Mouse (Mus musculus) CH12F3 (cell line): ENCODE data around the gene Zkscan6.

Experiments used
- in situ Hi-C: fragments of 300-500 bp; cut with MboI; formaldehyde crosslinking; loops from 2 replicates; pipeline ENCODE4 v1.14.3; 2020; ENCODE audit warnings: low sequenced_read_pairs

The Zkscan6 gene

DNA sequence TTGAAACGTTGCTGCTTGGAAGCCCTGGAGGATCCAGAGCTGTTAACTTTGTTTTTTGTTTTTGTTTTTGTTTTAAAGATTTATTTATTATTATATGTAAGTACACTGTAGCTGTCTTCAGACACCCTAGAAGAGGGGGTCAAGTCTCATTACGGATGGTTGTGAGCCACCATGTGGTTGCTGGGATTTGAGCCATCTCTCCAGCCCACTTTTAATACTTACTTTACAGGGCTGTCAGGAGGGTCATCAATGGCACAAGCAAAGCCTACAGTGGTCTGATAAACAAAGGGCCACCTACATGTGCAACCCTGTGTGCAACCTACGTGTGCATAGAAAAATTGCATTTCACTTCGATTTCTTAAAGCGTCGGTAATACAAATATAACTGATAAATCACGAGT, 626 bp downstream of the Zkscan6 start:
- in situ Hi-C loops: no loop called here

DNA sequence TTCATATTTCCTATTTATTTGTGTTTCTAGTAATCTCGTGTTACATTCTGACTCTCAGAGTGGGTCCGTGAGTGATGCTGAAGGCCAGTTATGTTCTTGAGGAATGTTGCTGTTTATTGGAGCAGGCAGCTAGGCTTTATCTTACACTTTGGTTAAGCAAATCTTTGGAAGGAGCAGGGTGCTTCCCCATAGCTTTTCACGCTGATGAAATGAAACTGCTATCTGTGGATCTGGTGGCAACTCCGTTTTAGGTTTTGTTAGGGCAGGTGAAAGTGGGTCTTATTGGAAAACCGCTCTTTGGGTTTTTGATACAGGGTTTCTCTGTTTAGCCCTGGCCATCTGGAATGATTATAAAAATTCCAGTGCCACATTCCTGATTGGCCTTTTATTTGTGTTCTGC, 5.1 kb downstream of the Zkscan6 start:
- in situ Hi-C loops: no loop called here

DNA sequence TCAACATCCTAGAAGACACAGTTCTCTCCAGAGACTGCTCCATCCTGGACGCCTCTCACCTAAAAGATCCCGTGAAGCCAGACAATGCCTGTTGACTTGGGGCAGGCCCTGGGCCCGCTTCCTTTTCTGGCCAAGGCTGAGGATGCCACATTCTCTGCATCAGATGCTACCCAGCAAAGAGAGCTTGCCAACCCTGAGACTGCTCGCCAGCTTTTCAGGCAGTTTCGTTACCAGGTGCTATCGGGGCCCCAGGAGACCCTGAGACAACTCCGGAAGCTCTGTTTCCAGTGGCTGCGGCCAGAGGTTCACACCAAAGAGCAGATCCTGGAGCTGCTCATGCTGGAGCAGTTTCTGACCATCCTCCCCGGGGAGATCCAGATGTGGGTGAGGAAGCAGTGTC, 7.4 kb downstream of the Zkscan6 start:
- in situ Hi-C loops: no loop called here

DNA sequence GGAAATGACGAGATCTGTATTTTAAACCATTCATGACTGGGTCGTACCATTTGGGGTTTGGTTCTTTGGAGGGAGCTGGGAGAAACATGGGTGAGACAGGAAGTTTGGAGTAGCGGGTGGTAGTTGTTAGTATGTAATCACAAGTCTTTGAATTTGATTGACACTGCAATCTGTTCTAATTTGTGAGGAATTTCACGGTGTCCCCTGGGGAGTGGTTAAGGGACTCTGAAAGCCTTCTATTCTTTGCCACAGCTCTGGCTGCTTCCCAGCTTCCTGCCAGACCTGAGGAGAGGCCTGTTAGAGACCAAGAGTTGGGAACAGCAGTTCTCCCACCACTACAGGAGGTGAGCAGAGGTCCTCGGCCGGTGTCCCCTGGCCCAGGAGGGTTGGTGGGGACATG, 9.3 kb downstream of the Zkscan6 start:
- in situ Hi-C loops: no loop called here

DNA sequence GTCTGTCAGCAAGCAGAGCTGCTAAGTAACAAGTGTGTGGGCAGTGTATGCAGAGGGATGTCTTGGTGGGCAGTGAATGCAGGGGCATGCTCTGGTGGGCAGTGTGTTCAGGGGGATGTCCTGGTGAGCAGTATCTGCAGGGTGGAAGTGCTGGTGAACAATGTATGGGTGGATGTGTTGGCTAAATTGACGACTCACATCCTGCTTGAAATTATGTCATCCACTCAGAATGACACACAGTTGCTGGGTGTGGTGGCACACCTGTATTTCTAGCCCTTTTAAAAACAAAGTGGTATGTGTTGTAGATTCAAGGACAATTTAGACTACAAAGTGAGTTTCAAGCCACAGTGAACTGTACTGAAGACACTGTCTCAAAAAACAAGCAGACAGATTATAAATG, 11.2 kb downstream of the Zkscan6 start:
- in situ Hi-C loops: no loop called here

DNA sequence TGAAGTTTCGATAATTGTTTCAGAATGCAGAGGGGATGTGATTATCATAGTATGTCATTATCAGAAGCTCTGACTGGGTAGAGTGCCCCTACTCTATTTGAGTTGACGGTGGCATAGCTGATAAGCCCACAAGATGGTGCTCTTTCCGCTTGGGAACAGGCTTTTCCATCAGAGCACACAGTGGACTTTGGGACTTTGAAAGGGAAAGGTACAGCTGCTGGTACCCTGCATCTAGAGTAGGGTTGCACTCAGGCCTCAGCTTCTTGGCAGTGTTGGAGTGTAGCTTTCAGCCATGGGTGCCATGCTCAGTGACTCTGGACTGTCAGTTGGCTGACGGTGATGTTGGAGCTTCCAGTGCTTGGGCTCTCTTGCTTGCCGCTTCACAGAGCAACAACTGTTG, 13.3 kb downstream of the Zkscan6 start:
- in situ Hi-C loops: no loop called here

DNA sequence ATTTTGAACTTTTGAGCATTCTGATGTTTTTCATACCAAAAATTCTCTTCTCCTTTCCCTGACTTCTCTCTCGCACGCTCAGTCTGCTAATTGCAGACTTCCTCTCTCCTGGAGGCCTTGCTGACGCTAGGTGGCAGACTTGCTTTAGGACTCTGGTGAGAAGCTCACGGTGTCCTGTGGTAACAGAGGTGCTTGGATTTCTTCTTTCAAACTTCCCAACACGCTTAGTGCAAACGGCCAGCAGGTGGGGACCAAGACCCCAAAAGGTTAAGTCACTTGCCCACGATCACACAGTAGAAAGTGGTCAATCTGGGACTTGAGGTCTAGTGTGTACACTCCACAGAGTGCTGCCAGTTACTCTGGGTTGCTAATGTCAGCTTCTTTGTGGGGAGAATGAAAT, 13.9 kb downstream of the Zkscan6 start:
- in situ Hi-C loops: no loop called here

DNA sequence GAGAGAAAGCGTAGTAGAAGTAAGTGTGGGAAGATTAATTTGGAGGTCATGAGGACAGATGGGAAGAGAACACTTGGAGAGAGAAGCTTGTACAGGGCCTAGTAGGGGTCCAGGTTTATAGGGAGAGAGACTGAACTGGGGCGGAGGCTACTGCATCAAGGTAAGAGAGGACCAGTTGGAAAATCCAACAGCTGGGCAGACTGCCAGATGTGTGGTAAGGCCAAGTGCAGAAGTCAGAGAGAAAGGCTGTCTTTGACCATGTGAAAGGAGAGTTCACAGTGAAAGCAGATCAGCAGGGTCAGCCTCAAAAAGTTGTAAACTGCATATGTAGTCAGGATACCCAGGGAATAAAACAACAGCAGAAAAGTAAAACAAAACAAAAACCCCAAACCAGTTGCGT, 17.6 kb downstream of the Zkscan6 start:
- in situ Hi-C loops: no loop called here

DNA sequence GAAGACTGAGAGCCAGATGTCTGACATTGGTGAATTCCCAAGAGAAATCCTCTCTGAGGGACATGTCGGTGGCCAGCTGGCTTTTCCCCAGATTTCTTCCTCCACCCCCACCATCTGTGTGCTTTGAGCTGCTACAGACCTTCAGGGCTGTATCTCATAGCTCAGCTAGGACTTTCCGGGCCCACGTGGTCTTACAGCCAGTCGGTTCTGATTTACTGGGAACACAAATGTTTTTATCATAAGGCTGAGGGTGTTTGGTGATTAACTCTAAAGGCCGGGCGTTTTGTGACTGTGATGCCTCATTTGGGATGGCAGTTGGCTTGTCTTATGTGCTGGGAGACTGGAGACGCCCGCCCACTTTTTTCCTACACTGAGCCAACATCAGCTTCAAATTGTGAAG, 32.0 kb downstream of the Zkscan6 start:
- in situ Hi-C loops: no loop called here

DNA sequence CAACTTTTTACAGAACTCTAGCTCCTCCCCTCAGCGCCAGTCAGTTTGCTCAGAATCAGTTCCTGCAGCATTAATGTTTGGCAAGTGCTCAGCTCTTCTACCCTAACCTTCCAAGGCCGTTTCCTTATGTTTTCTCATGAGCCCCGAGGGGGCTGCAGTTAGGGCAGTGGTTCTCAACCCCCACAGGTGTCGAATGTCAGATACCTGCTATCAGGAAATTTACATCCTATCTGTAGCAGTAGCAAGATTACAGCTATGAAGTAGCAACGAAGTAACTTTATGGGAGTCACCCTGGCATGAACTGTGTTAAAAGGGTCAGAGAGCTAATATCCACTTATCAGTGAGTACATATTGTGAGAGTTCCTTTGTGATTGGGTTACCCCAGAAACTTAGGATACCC, 39.5 kb downstream of the Zkscan6 start:
- in situ Hi-C loops: no loop called here

DNA sequence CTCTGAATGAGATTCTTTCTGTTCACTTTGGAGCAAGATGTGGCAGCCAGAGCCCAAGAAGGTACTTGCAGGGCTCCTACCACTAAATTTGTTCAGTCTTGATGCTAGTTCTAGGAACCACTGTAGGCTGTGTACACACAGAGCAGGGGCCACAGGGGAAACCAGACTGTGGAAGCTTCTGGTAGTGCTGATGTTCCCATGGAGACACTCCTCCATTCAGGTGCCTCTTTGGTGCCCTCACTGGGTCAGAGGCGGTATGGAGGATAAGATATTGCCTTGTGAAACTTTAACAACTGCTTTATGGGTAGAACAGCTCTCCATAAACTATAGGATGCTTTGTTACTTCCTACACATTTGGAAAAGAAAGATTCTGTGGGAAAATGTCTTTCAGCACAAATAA, 45.1 kb downstream of the Zkscan6 start:
- in situ Hi-C loops: no loop called here

DNA sequence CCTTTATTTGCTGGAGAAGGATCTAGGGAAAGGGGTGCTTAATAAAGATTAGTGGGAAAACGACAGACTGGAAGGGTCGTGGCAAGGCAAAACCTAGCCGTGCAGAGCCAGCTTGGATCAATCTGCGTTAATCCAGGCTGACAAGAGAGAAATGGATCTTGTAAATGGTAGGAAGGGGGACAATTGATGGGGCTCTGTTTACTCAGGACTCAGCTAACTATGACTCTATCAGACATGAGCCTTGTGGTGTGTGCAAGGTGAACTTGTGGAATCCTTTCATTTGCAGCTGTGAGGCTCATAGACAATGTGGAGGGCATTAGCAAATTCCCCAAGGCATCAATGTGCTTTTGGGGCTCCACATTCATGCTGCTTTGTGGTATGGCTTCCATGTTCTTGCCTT, 54.5 kb downstream of the Zkscan6 start:
- in situ Hi-C loops: no loop called here

DNA sequence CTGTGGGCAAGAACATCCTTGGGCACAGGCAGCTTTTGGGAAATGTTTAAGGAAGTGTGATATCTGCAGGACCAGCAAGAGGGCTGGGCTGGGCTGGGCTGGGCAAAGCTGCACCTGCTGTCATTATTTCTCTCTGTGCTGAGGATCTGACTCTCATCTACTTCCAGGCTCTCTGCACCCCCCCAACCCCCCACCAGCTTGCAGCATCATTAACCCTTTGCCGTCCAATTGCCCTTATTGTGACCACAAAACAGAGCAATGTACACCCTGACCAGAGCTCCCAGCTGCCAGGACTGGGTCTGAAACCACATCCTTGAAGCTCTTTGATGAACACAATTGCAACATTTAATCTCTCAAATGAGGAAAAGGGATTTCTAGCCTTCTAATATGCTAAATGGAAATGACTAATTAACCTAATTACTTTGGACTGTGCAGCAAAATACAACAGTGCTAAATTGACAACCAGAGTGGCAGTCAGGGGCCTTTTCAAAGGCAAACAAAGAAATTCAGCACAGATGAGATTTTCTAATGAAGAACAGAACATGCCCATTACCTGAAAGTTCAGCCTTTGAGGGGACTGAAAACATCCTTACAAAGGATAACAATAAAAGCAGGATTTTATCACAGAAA, 70.3 kb downstream of the Zkscan6 start:
- in situ Hi-C loops: no loop called here
